Mouse (Mus musculus) erythroblast, embryonic 14.5 days (primary cell): ENCODE measurements around the gene 1700034J05Rik.

Experiments
- GATA1 ChIP-seq: IDR thresholded peaks from 2 replicates; pipeline ENCODE4 v1.6.1; 2012; ENCODE audit warnings: low read length, inconsistent platforms, mixed read lengths
- TAL1 ChIP-seq: IDR thresholded peaks from 3 replicates; pipeline ENCODE4 v1.6.1; 2012; ENCODE audit warnings: low read length, inconsistent platforms, mixed read lengths

GRCm38 (mm10) chr6:146956961-146957360, 2.7 kb upstream of the 1700034J05Rik start:
- TF ChIP-seq GATA1 (no peak), TAL1 (no peak)
